Comparison of ENCODE assay signal across 8 mouse cellular contexts in genomic region chr7:45526474-45527120, GRCm38 (mm10). TPM values are rescaled to one million over a fixed set of nuclear protein-coding genes. Genes with fewer than 3 reads are reported as not detected.
DNase-seq lines count a peak whose midpoint lies in the region; ATAC-seq and TF ChIP-seq lines count a peak whose summit lies in the region.

No protein-coding gene starts in this region.

- peaks cover 67% of the 10 kb centered on the region for H3K4me1 ChIP-seq in megakaryocyte, embryonic 14.5 days
- peaks cover 25% of the 10 kb centered on the region for H3K4me1 ChIP-seq in hindbrain, embryonic 16.5 days (ENCODE audit: control insufficient read depth, insufficient read depth, low read depth, low read length)
- H3K4me1 ChIP-seq in lung, embryonic 14.5 days (ENCODE audit: insufficient read depth) = peaks cover 7% of the 10 kb centered on the region; the same call in 1 of the 2 replicates
- H3K4me1 ChIP-seq in stomach, embryonic 15.5 days = peaks cover 35% of the 10 kb centered on the region

- DNase-seq in c-Kit-positive CD71-positive TER-119-negative erythroid progenitor cells, embryonic 14.5 days (ENCODE audit: low read depth) = peak; percentile 40
- DNase-seq in lung, embryonic 14.5 days = no peak
- DNase-seq in layer of hippocampus, adult 8-10 months (ENCODE audit: low spot score in 2 of 2) = no peak
- no peak for DNase-seq in adrenal gland, adult 8-10 months

- TF ChIP-seq CTCF in lung, embryonic 14.5 days (IDR thresholded peaks at IDR 0.05; ENCODE audit: low read depth) = peak; percentile 25; the same call in 1 of the 2 replicates

- peaks cover 9% of the 10 kb centered on the region for H3K27me3 ChIP-seq in megakaryocyte, embryonic 14.5 days (replicated peaks)
- no peaks in the 10 kb centered on the region for H3K27me3 ChIP-seq in hindbrain, embryonic 16.5 days (replicated peaks; ENCODE audit: control insufficient read depth, insufficient read depth, low read length)
- H3K27me3 ChIP-seq in lung, embryonic 14.5 days (ENCODE audit: insufficient read depth, low read length) = no peaks in the 10 kb centered on the region
- H3K27me3 ChIP-seq in stomach, embryonic 15.5 days (replicated peaks) = no peaks in the 10 kb centered on the region

- H3K9me3 ChIP-seq in megakaryocyte, embryonic 14.5 days = no peaks in the 10 kb centered on the region
- H3K9me3 ChIP-seq in hindbrain, embryonic 16.5 days (ENCODE audit: control insufficient read depth, low read length) = no peaks in the 10 kb centered on the region
- H3K9me3 ChIP-seq in lung, embryonic 14.5 days (ENCODE audit: low read depth, low read length) = no peaks in the 10 kb centered on the region
- no peaks in the 10 kb centered on the region for H3K9me3 ChIP-seq in stomach, embryonic 15.5 days

- WGBS in hindbrain, embryonic 16.5 days = 24% methylated on average over 7 of the region's 7 CpGs
- WGBS in lung, embryonic 14.5 days = 24% methylated on average over 7 of the region's 7 CpGs
- 23% methylated on average over 7 of the region's 7 CpGs for WGBS in stomach, embryonic 15.5 days

- H3K4me2 ChIP-seq in hindbrain, embryonic 16.5 days (ENCODE audit: low read length) = peak overlapping the region; percentile 91
- H3K4me2 ChIP-seq in lung, embryonic 14.5 days = peak overlapping the region; percentile 93
- peak overlapping the region; percentile 78 for H3K4me2 ChIP-seq in stomach, embryonic 15.5 days

- peaks cover 31% of the 10 kb centered on the region for H3K36me3 ChIP-seq in megakaryocyte, embryonic 14.5 days (replicated peaks; ENCODE audit: low read length)
- H3K36me3 ChIP-seq in hindbrain, embryonic 16.5 days (ENCODE audit: control insufficient read depth, insufficient read depth, low read length) = peaks cover 2% of the 10 kb centered on the region; the same call in 1 of the 2 replicates
- peaks cover 18% of the 10 kb centered on the region; the same call in 1 of the 2 replicates for H3K36me3 ChIP-seq in lung, embryonic 14.5 days (ENCODE audit: insufficient read depth)
- no peaks in the 10 kb centered on the region for H3K36me3 ChIP-seq in stomach, embryonic 15.5 days

- peak overlapping the region; percentile 80 for H3K27ac ChIP-seq in hindbrain, embryonic 16.5 days (ENCODE audit: low read depth, low read length)
- peak overlapping the region; percentile 93 for H3K27ac ChIP-seq in lung, embryonic 14.5 days (ENCODE audit: low read depth)
- peak overlapping the region; percentile 95 for H3K27ac ChIP-seq in stomach, embryonic 15.5 days

- H3K9ac ChIP-seq in hindbrain, embryonic 16.5 days (ENCODE audit: low read depth, low read length) = peak overlapping the region; percentile 75
- peak overlapping the region; percentile 92 for H3K9ac ChIP-seq in lung, embryonic 14.5 days
- no peak overlapping the region for H3K9ac ChIP-seq in stomach, embryonic 15.5 days

- H3K4me3 ChIP-seq in megakaryocyte, embryonic 14.5 days (replicated peaks) = peak overlapping the region; percentile 99
- peak overlapping the region; percentile 66 for H3K4me3 ChIP-seq in hindbrain, embryonic 16.5 days (ENCODE audit: low read length)
- H3K4me3 ChIP-seq in lung, embryonic 14.5 days (ENCODE audit: low read depth, low read length) = peak overlapping the region; percentile 84
- H3K4me3 ChIP-seq in stomach, embryonic 15.5 days (replicated peaks) = peak overlapping the region; percentile 78

- ATAC-seq in megakaryocyte, adult 5-6 weeks (ENCODE audit: poor library complexity, severe bottlenecking) = no peak
- ATAC-seq in hindbrain, embryonic 16.5 days = no peak; the same call in 1 of the 2 replicates
- ATAC-seq in lung, embryonic 14.5 days (ENCODE audit: insufficient read depth) = no peak
- ATAC-seq in stomach, embryonic 15.5 days (ENCODE audit: insufficient read depth, low FRiP score, low read depth) = no peak

RNA-seq across cellular contexts. Expression of gene Plekha4, which starts 0.5 kb away (rescaled TPM):
- 2.9 and 16.4 TPM in 2 replicates for polyA plus RNA-seq in megakaryocyte, embryonic 14.5 days (2012; ENCODE audit: insufficient read depth, low replicate concordance)
- total RNA-seq in megakaryocyte, adult 5-6 weeks (2015) = not detected in 2 replicates
- total RNA-seq in megakaryocyte, adult 5-6 weeks (2017) = 0.24 TPM in 1 of 2 replicates, not detected in the other
- 2.2 and 3.1 TPM in 2 replicates for polyA plus RNA-seq in hindbrain, embryonic 16.5 days (2015; fragmentation: Nextera tagmentation; extraction: Ambion mirVana)
- polyA plus RNA-seq in lung, embryonic 14.5 days (2014; fragmentation: Nextera tagmentation; extraction: Ambion mirVana) = 1.9 and 2.1 TPM in 2 replicates
- 2.9 TPM in 2 replicates for polyA plus RNA-seq in stomach, embryonic 15.5 days (2015; fragmentation: Nextera tagmentation; extraction: Ambion mirVana)
- total RNA-seq in layer of hippocampus, adult 8-10 months (2022) = 1 to 10 TPM in 3 of 4 experiments, under 1 TPM in 1; 0.80 to 1.9 (median 1.5) TPM
- 1 to 10 TPM; 3.1 to 6.9 (median 4.3) TPM for total RNA-seq in adrenal gland, adult 8-10 months (2022)

RNA-seq across cellular contexts. Expression of gene Ppp1r15a, which starts 0.5 kb away (rescaled TPM):
- 361 and 818 TPM in 2 replicates for polyA plus RNA-seq in megakaryocyte, embryonic 14.5 days (2012; ENCODE audit: insufficient read depth, low replicate concordance)
- total RNA-seq in megakaryocyte, adult 5-6 weeks (2015) = 29.2 and 39.1 TPM in 2 replicates
- total RNA-seq in megakaryocyte, adult 5-6 weeks (2017) = 50.0 and 64.7 TPM in 2 replicates
- 17.5 and 18.2 TPM in 2 replicates for polyA plus RNA-seq in hindbrain, embryonic 16.5 days (2015; fragmentation: Nextera tagmentation; extraction: Ambion mirVana)
- polyA plus RNA-seq in lung, embryonic 14.5 days (2014; fragmentation: Nextera tagmentation; extraction: Ambion mirVana) = 15.6 and 17.5 TPM in 2 replicates
- 21.1 and 36.1 TPM in 2 replicates for polyA plus RNA-seq in stomach, embryonic 15.5 days (2015; fragmentation: Nextera tagmentation; extraction: Ambion mirVana)
- 10 to 100 TPM; 15.2 to 24.6 (median 19.0) TPM for total RNA-seq in layer of hippocampus, adult 8-10 months (2022)
- 10 to 100 TPM; 29.2 to 62.8 (median 45.0) TPM for total RNA-seq in adrenal gland, adult 8-10 months (2022)

RNA-seq across cellular contexts. Expression of gene Nucb1, which starts 16.4 kb away (rescaled TPM):
- polyA plus RNA-seq in megakaryocyte, embryonic 14.5 days (2012; ENCODE audit: insufficient read depth, low replicate concordance) = 504 and 892 TPM in 2 replicates
- 54.9 and 59.1 TPM in 2 replicates for total RNA-seq in megakaryocyte, adult 5-6 weeks (2015)
- 178 and 199 TPM in 2 replicates for total RNA-seq in megakaryocyte, adult 5-6 weeks (2017)
- polyA plus RNA-seq in hindbrain, embryonic 16.5 days (2015; fragmentation: Nextera tagmentation; extraction: Ambion mirVana) = 141 and 151 TPM in 2 replicates
- 194 and 201 TPM in 2 replicates for polyA plus RNA-seq in lung, embryonic 14.5 days (2014; fragmentation: Nextera tagmentation; extraction: Ambion mirVana)
- polyA plus RNA-seq in stomach, embryonic 15.5 days (2015; fragmentation: Nextera tagmentation; extraction: Ambion mirVana) = 214 and 230 TPM in 2 replicates
- 100 to 1,000 TPM; 101 to 135 (median 117) TPM for total RNA-seq in layer of hippocampus, adult 8-10 months (2022)
- 100 to 1,000 TPM; 291 to 305 (median 294) TPM for total RNA-seq in adrenal gland, adult 8-10 months (2022)

RNA-seq across cellular contexts. Expression of gene Hsd17b14, which starts 28.1 kb away (rescaled TPM):
- 4.9 and 6.8 TPM in 2 replicates for polyA plus RNA-seq in megakaryocyte, embryonic 14.5 days (2012; ENCODE audit: insufficient read depth, low replicate concordance)
- total RNA-seq in megakaryocyte, adult 5-6 weeks (2015) = 0.25 TPM in 1 of 2 replicates, not detected in the other
- total RNA-seq in megakaryocyte, adult 5-6 weeks (2017) = not detected in 2 replicates
- polyA plus RNA-seq in hindbrain, embryonic 16.5 days (2015; fragmentation: Nextera tagmentation; extraction: Ambion mirVana) = 0.43 and 0.80 TPM in 2 replicates
- 0.57 and 0.66 TPM in 2 replicates for polyA plus RNA-seq in lung, embryonic 14.5 days (2014; fragmentation: Nextera tagmentation; extraction: Ambion mirVana)
- 2.2 and 3.9 TPM in 2 replicates for polyA plus RNA-seq in stomach, embryonic 15.5 days (2015; fragmentation: Nextera tagmentation; extraction: Ambion mirVana)
- total RNA-seq in layer of hippocampus, adult 8-10 months (2022) = not detected
- total RNA-seq in adrenal gland, adult 8-10 months (2022) = 1 to 10 TPM in 2 of 4 experiments, under 1 TPM in 1, not detected in 1; 0.99 to 2.6 (median 2.1) TPM

RNA-seq across cellular contexts. Expression of gene Dhdh, which starts 38.0 kb away (rescaled TPM):
- 0.23 and 0.70 TPM in 2 replicates for polyA plus RNA-seq in megakaryocyte, embryonic 14.5 days (2012; ENCODE audit: insufficient read depth, low replicate concordance)
- 15.5 and 18.3 TPM in 2 replicates for total RNA-seq in megakaryocyte, adult 5-6 weeks (2015)
- 14.2 and 16.0 TPM in 2 replicates for total RNA-seq in megakaryocyte, adult 5-6 weeks (2017)
- polyA plus RNA-seq in hindbrain, embryonic 16.5 days (2015; fragmentation: Nextera tagmentation; extraction: Ambion mirVana) = 4.0 and 4.3 TPM in 2 replicates
- 3.0 and 3.3 TPM in 2 replicates for polyA plus RNA-seq in lung, embryonic 14.5 days (2014; fragmentation: Nextera tagmentation; extraction: Ambion mirVana)
- 3.5 and 3.7 TPM in 2 replicates for polyA plus RNA-seq in stomach, embryonic 15.5 days (2015; fragmentation: Nextera tagmentation; extraction: Ambion mirVana)
- 1 to 10 TPM; 5.6 to 6.3 (median 6.2) TPM for total RNA-seq in layer of hippocampus, adult 8-10 months (2022)
- 10 to 100 TPM; 65.1 to 80.0 (median 69.2) TPM for total RNA-seq in adrenal gland, adult 8-10 months (2022)
